Mouse (Mus musculus): Measurements from ENCODE around the gene Armc10.

DNA sequence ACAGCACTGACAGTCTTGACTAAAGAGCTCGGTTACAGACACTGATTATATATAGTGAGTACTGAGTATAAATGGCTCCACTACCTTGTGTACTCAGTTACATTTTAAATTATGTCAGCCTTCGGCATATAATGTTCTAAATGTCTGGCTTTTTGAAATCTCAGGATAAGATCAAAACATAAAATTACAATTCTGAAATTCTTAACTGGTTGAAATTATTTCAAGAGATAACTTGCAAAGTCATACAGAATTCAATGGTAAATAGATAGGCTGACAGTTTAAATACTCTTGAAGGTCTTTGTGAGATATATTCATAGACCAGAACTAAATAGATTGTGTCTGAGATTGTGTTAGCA is 56.4 kb downstream of the Armc10 start:
- TF ChIP-seq CTCF (IDR thresholded peaks at IDR 0.05; ENCODE audit: insufficient read depth, low read length) (no peak), POLR2A (IDR thresholded peaks at IDR 0.05; ENCODE audit: borderline replicate concordance, extremely low read depth, low read depth, low read length) (no peak)
